Mouse (Mus musculus) Muller cell, postnatal 12 days (primary cell): ENCODE results near the gene Myl12a.

Source experiments
- DNase-seq: peaks from one replicate; pipeline ENCODE4 v3.0.0-alpha.2; 2015; ENCODE audit errors: inconsistent ontology term

Gene Myl12a

GRCm38 (mm10) chr17:71010646-71011242 lies 8.1 kb upstream of the Myl12a start:
- no peak for DNase-seq

GRCm38 (mm10) chr17:71009751-71010150 lies 7.1 kb upstream of the Myl12a start:
- DNase-seq, result no peak

- DNase-seq, result no peak
Observed at GRCm38 (mm10) chr17:71008676-71009075, 6.0 kb upstream of the Myl12a start.

- no peak for DNase-seq
Observed at GRCm38 (mm10) chr17:71006976-71007375, 4.3 kb upstream of the Myl12a start.

GRCm38 (mm10) chr17:71004186-71004960 lies 1.7 kb upstream of the Myl12a start:
- DNase-seq, result no peak

GRCm38 (mm10) chr17:71003721-71004120 lies 1.0 kb upstream of the Myl12a start:
- no peak for DNase-seq

GRCm38 (mm10) chr17:71003112-71003511 lies 434 bp upstream of the Myl12a start:
- no peak for DNase-seq

GRCm38 (mm10) chr17:71002081-71002743 lies 466 bp downstream of the Myl12a start, which contains the start of gene Myom1:
TSS of gene Myom1 (plus strand) at chr17:71002633.
- peak; percentile 100 for DNase-seq

GRCm38 (mm10) chr17:71001699-71002080 lies 988 bp downstream of the Myl12a start:
- no peak for DNase-seq

- no peak for DNase-seq
Observed at GRCm38 (mm10) chr17:71001067-71001466, 1.6 kb downstream of the Myl12a start.

GRCm38 (mm10) chr17:71000255-71000654 lies 2.4 kb downstream of the Myl12a start:
- DNase-seq, result peak; percentile 42

GRCm38 (mm10) chr17:70999187-70999586 lies 3.5 kb downstream of the Myl12a start:
- DNase-seq, result peak; percentile 81

- DNase-seq, result peak; percentile 38
Observed at GRCm38 (mm10) chr17:70998400-70998975, 4.2 kb downstream of the Myl12a start.

- DNase-seq, result peak; percentile 40
Observed at GRCm38 (mm10) chr17:70997836-70998235, 4.8 kb downstream of the Myl12a start.

- DNase-seq, result no peak
Observed at GRCm38 (mm10) chr17:70995551-70995950, 7.1 kb downstream of the Myl12a start.

GRCm38 (mm10) chr17:70994671-70995070 lies 8.0 kb downstream of the Myl12a start:
- DNase-seq, result no peak

GRCm38 (mm10) chr17:70993385-70993807 lies 9.3 kb downstream of the Myl12a start:
- peak; percentile 86 for DNase-seq

- DNase-seq, result no peak
Observed at GRCm38 (mm10) chr17:70992662-70993061, 10.0 kb downstream of the Myl12a start.

- DNase-seq, result peak; percentile 31
Observed at GRCm38 (mm10) chr17:70991706-70992625, 10.7 kb downstream of the Myl12a start.

GRCm38 (mm10) chr17:70990403-70991303 lies 12.0 kb downstream of the Myl12a start:
- peak; percentile 89 for DNase-seq
